Mouse (Mus musculus) adrenal gland (tissue): Measurements from ENCODE around the gene Prkab1.

Experiments used
- intact Hi-C: fragments of 180-260 bp; cut with DNase I; formaldehyde crosslinking; loops from one replicate; pipeline ENCODE4 v1.15.1; 2025

Prkab1 gene

DNA sequence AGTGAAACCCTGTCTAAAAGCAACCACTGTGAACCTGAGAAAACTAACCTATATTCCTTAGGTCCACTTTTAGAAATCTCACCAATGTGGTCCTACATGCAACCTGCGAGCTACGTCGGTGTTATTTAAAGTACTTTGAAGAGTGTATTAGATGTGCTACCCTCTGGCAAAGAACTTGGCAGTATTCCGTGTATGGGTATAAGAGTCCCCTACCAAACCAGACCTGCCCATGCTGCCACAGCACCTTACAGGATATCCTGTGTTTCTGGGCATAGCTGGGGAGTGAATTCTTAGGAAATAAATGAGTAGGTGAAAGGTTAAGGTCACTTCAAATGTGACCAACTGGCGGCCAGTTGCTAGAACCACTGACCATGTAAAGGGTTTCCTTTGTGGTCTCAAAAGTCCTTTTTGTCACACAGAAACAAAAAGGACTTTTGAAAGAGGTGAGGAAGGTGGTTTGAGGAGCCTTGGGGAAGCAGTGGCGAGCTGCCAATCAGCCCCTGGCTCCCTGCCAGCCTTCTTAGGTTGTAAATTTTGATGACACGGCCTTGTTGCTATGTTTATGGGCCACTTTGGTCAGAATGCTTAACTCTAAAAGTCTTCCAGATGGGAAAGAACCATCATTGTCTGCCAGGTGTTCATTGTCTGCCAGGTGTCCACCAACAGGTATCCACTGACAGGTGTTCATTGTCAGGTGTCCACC lies 41.5 kb downstream of the Prkab1 start:
- intact Hi-C loops: no loop called here

- intact Hi-C loops: no loop called here
Observed at GRCm38 (mm10) chr5:115980537-115980936, 43.8 kb downstream of the Prkab1 start.

DNA sequence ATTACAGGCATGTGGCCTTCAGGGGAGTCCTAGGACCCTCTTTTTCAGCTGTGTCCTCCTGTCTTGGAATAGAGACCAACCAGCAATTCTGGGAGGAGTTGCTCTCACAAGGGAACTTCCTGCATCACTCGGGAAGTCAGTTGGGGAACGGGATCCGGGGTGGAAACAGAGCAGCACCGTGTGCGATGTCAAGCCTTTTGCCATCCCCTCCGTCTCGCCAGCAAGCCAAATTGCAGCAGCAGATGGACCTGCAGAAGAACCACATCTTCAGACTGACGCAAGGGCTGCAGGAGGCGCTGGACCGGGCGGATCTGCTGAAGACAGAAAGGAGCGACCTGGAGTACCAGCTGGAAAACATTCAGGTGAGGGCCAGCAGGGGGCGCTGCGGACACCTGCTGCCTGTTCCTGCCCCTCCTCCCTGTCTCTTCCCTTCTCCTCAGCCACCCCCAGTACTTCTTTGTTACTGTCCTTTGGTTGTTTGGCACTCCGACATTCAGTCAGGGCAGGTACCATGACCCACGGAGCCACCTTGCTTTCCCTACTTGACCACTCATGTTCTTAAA lies 45.1 kb downstream of the Prkab1 start:
- intact Hi-C loops: loop anchor here (5.0 kb wide), 1 partner anchor 38 kb away; no protein-coding TSS in a partner anchor

DNA sequence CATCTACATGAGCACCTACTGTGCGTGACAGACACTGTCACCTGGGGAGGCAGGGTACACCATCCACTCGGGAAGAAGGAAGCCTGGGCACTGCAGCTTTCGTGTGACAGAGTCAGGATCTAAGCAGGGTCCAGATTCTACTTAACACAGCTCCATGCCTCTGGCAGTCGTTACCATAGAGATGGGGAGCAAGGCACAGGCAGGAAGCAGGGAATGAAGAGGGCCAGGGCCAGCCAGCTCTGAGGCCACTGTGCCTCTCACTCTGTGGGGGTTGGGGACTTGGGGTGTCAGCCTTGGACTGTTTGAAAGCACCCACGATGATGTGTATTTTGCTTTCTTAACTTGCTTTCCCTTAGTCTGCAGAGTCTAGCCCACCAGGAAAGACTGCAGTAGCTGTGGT lies 46.1 kb downstream of the Prkab1 start:
- intact Hi-C loops: loop anchor here (5.0 kb wide), 1 partner anchor 39 kb away; no protein-coding TSS in a partner anchor

GRCm38 (mm10) chr5:115977757-115978156 lies 46.6 kb downstream of the Prkab1 start:
- intact Hi-C loops: loop anchor here (5.0 kb wide), 1 partner anchor 40 kb away; no protein-coding TSS in a partner anchor

GRCm38 (mm10) chr5:115977266-115977665 lies 47.0 kb downstream of the Prkab1 start:
- intact Hi-C loops: loop anchor here (5.0 kb wide), 1 partner anchor 40 kb away; no protein-coding TSS in a partner anchor

- intact Hi-C loops: loop anchor here (5.0 kb wide), 1 partner anchor 41 kb away; no protein-coding TSS in a partner anchor
Observed at GRCm38 (mm10) chr5:115976446-115976845, 47.9 kb downstream of the Prkab1 start.

GRCm38 (mm10) chr5:115975672-115976071 lies 48.6 kb downstream of the Prkab1 start:
- intact Hi-C loops: loop anchor here (5.0 kb wide), 1 partner anchor 42 kb away; no protein-coding TSS in a partner anchor

- intact Hi-C loops: no loop called here
Observed at GRCm38 (mm10) chr5:115971236-115971635, 53.1 kb downstream of the Prkab1 start.
